ENCODE assay signal across 15 mouse cellular contexts in the genomic region with DNA sequence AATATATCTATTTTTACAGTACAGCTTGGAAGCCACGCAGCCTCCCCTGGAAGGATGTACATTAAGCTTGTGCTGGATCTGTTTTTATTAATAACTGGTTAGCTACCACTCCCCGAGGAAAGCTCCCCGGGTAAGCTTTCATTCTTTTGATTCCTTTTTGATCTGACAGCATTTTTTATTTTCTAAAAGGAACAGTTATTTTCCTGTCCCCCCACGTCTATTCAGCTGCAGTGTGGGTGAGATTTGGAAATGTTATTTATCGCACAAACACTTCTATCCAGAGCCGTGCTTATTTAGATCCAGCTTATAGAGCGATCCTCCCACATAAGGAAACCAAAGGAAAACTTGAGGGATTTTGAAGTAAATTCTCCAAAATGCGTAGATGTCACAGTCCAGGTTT.
"Had no signal": no experiment of that assay in that cellular context is flagged by ENCODE, and none has a peak within 500 bp of the region (broad histone marks: within the 10 kb centered on the region; RNA-seq: fewer than 3 reads in every experiment).

No protein-coding gene starts in this region.

- ATAC-seq: intestine, embryonic 16.5 days; liver, embryonic 12.5 days had no signal

- DNase-seq: kidney, adult 18-20 months; kidney, adult 9 months; kidney, postnatal 14 days; kidney, postnatal 4 days; layer of hippocampus, postnatal 36 days; liver; lung, adult 18-20 months; lung, postnatal 10 days; lung, postnatal 36 days; midbrain, embryonic 14.5 days; retina, postnatal 1 day; right cerebral cortex, postnatal 4 days; thymus, postnatal 36 days had no signal
